10 mouse cellular contexts compared by ENCODE assay signal in the genomic region with DNA sequence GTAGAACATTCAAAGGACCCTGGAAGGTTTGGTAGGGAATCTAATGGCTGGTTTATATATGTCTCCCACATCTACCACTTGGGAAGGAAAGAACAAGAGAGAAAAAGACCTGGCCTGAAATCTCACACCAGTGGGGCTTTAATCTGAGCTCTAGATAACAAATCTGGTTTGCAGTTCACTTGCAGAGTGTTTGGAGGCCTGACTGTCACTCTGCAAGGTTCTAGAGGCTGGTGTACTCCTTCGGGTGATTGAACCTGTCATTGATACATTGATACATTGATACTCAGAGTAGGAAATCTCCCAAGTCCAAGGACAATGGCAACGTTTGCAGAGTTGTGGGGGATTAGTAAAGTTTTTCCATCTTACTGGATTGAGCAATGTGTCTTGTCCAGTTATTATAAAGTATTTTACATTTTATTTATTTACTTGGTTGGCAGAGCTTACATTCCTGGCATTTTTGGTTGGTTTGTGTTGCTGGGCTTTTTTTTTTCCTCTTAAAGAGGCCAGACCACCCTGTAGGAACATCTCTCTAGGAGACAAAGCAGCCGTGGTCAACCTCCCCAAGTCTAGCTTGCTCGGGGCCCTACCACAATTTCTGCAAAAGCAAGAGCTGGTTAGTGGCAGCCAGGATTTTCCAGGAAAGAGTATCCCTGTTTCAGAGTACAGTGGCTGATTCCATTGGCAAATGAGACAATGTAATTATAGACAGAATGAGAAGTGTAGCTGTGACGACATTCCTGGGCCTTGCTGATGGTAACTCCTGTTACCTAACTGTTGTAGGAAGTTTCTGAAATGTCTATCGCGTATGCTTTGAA.
DNase-seq lines count a peak whose midpoint lies in the region; ATAC-seq and TF ChIP-seq lines count a peak whose summit lies in the region.
"Had no signal": no experiment of that assay in that cellular context is flagged by ENCODE, and none has a peak within 500 bp of the region (broad histone marks: within the 10 kb centered on the region; RNA-seq: fewer than 3 reads in every experiment).

No protein-coding gene starts in this region.

- 58% methylated on average over 7 of the region's 7 CpGs for WGBS in embryonic facial prominence, embryonic 12.5 days
- WGBS in embryonic facial prominence, embryonic 10.5 days: 67% methylated on average over 7 of the region's 7 CpGs
- 54% methylated on average over 7 of the region's 7 CpGs for WGBS in liver, adult 2 months
- 67% methylated on average over 7 of the region's 7 CpGs for WGBS in hindbrain, postnatal 0 days
- 54% methylated on average over 7 of the region's 7 CpGs for whole genome bisulfite sequencing in small intestine, adult 2 months

- peak overlapping the region; percentile 23; the same call in 1 of the 2 replicates for H3K4me2 ChIP-seq in embryonic facial prominence, embryonic 12.5 days (replicated peaks)
- H3K4me2 ChIP-seq in hindbrain, postnatal 0 days (ENCODE audit: low read depth, low read length): peak overlapping the region; percentile 25; the same call in 1 of the 2 replicates

- H3K4me1 ChIP-seq in embryonic facial prominence, embryonic 12.5 days: peaks cover 36% of the 10 kb centered on the region
- peaks cover 53% of the 10 kb centered on the region for H3K4me1 ChIP-seq in embryonic facial prominence, embryonic 10.5 days
- no peaks in the 10 kb centered on the region; the same call in 1 of the 2 replicates for H3K4me1 ChIP-seq in liver, adult 2 months (ENCODE audit: control insufficient read depth, insufficient read depth, low read length)
- H3K4me1 ChIP-seq in hindbrain, postnatal 0 days (ENCODE audit: insufficient read depth, low read length): peaks cover 2% of the 10 kb centered on the region; the same call in 1 of the 2 replicates
- peaks cover 2% of the 10 kb centered on the region; the same call in 1 of the 2 replicates for H3K4me1 ChIP-seq in small intestine, adult 2 months (ENCODE audit: control insufficient read depth, insufficient read depth, insufficient read length, low read length)

- H3K9ac ChIP-seq in embryonic facial prominence, embryonic 12.5 days: no peak overlapping the region
- peak overlapping the region; percentile 76 for H3K9ac ChIP-seq in liver, adult 2 months (ENCODE audit: low read depth, low read length)
- no peak overlapping the region for H3K9ac ChIP-seq in hindbrain, postnatal 0 days (replicated peaks; ENCODE audit: low read length)

- no peak for TF ChIP-seq CTCF in liver, adult 2 months (IDR thresholded peaks at IDR 0.05; ENCODE audit: low read depth, low read length)
- TF ChIP-seq CTCF in hindbrain, postnatal 0 days (IDR thresholded peaks at IDR 0.05; ENCODE audit: low read depth): no peak
- no peak for TF ChIP-seq CTCF in small intestine, adult 2 months (IDR thresholded peaks at IDR 0.05; ENCODE audit: extremely low read depth, insufficient read length, insufficient replicate concordance, low read depth, low read length)

- peaks cover 5% of the 10 kb centered on the region for H3K79me2 ChIP-seq in liver, adult 2 months (ENCODE audit: control insufficient read depth, insufficient read depth, low read length)

- TF ChIP-seq POLR2A in liver, adult 2 months (IDR thresholded peaks at IDR 0.05; ENCODE audit: extremely low read depth, insufficient read depth, low read length): no peak
- no peak for TF ChIP-seq POLR2A in small intestine, adult 2 months (IDR thresholded peaks at IDR 0.05; ENCODE audit: low read depth, low read length)

- DNase-seq in embryonic facial prominence, embryonic 10.5 days (ENCODE audit: low spot score): no peak
- no peak for DNase-seq in liver, adult 2 months (ENCODE audit: extremely low read depth, low read depth, low spot score)
- no peak for DNase-seq in liver
- no peak for DNase-seq in hindbrain, postnatal 0 days (ENCODE audit: low spot score)
- DNase-seq in ovary, postnatal 10 days (ENCODE audit: low spot score): no peak
- DNase-seq in c-Kit-positive CD71-positive TER-119-positive erythroid progenitor cells, embryonic 14.5 days (ENCODE audit: low spot score): no peak
- DNase-seq: cerebellum, postnatal 25 days; layer of hippocampus, adult 9-11 months had no signal

- ATAC-seq in embryonic facial prominence, embryonic 12.5 days (ENCODE audit: insufficient number of reproducible peaks, insufficient read depth, low FRiP score, low TSS enrichment): no peak
- no peak for ATAC-seq in hindbrain, postnatal 0 days

- no peaks in the 10 kb centered on the region for H3K27me3 ChIP-seq in embryonic facial prominence, embryonic 12.5 days
- peaks cover 40% of the 10 kb centered on the region for H3K27me3 ChIP-seq in embryonic facial prominence, embryonic 10.5 days (replicated peaks; ENCODE audit: low read depth, poor library complexity, severe bottlenecking)
- H3K27me3 ChIP-seq in liver, adult 2 months (ENCODE audit: control insufficient read depth, insufficient read depth, low read length): no peaks in the 10 kb centered on the region
- peaks cover 14% of the 10 kb centered on the region for H3K27me3 ChIP-seq in hindbrain, postnatal 0 days (ENCODE audit: insufficient read depth, low read length)
- no peaks in the 10 kb centered on the region for H3K27me3 ChIP-seq in small intestine, adult 2 months (ENCODE audit: control insufficient read depth, insufficient read depth, low read length)

- H3K27ac ChIP-seq in embryonic facial prominence, embryonic 12.5 days: no peak overlapping the region
- H3K27ac ChIP-seq in embryonic facial prominence, embryonic 10.5 days (replicated peaks): no peak overlapping the region
- H3K27ac ChIP-seq in liver, adult 2 months (replicated peaks; ENCODE audit: insufficient read depth, low read depth, low read length): peak overlapping the region; percentile 67
- no peak overlapping the region for H3K27ac ChIP-seq in hindbrain, postnatal 0 days
- 0 out of 2 replicates have a peak overlapping the region, but pooled peaks have one; percentile 23 for H3K27ac ChIP-seq in small intestine, adult 2 months (ENCODE audit: insufficient read depth, low read depth, low read length)

- H3K36me3 ChIP-seq in embryonic facial prominence, embryonic 12.5 days: no peaks in the 10 kb centered on the region
- no peaks in the 10 kb centered on the region for H3K36me3 ChIP-seq in embryonic facial prominence, embryonic 10.5 days (replicated peaks)
- H3K36me3 ChIP-seq in liver, adult 2 months (ENCODE audit: control insufficient read depth, insufficient read depth, low read length): no peaks in the 10 kb centered on the region
- H3K36me3 ChIP-seq in hindbrain, postnatal 0 days (ENCODE audit: insufficient read depth, low read length): no peaks in the 10 kb centered on the region
- no peaks in the 10 kb centered on the region for H3K36me3 ChIP-seq in small intestine, adult 2 months (ENCODE audit: control insufficient read depth, insufficient read depth, low read length)

- H3K4me3 ChIP-seq in embryonic facial prominence, embryonic 12.5 days: no peak overlapping the region
- no peak overlapping the region for H3K4me3 ChIP-seq in embryonic facial prominence, embryonic 10.5 days
- peak overlapping the region; percentile 48 for H3K4me3 ChIP-seq in liver, adult 2 months (ENCODE audit: insufficient read depth, low read depth, low read length)
- no peak overlapping the region for H3K4me3 ChIP-seq in hindbrain, postnatal 0 days (ENCODE audit: low read length)
- no peak overlapping the region; the same call in 1 of the 2 replicates for H3K4me3 ChIP-seq in small intestine, adult 2 months (ENCODE audit: low read depth, low read length)

- no peaks in the 10 kb centered on the region for H3K9me3 ChIP-seq in embryonic facial prominence, embryonic 12.5 days
- no peaks in the 10 kb centered on the region for H3K9me3 ChIP-seq in embryonic facial prominence, embryonic 10.5 days
- no peaks in the 10 kb centered on the region for H3K9me3 ChIP-seq in hindbrain, postnatal 0 days (ENCODE audit: low read length)

Comparison
In these comparisons a context has a peak if more than half of its experiments do, and no peak if none do; other contexts are left out.
1. H3K27ac ChIP-seq: peak in liver, adult 2 months (single experiment) and small intestine, adult 2 months (single experiment); none in embryonic facial prominence, embryonic 12.5 days (single experiment), embryonic facial prominence, embryonic 10.5 days (single experiment) and hindbrain, postnatal 0 days (single experiment).